Mouse (Mus musculus) thymus, postnatal 0 days (tissue): ENCODE results near the gene Aim2. TPM values are rescaled to one million over a fixed set of nuclear protein-coding genes. Genes with fewer than 3 reads are reported as not detected.

Experiments
- DNase-seq: peaks from one replicate; pipeline ENCODE4 v3.0.0-alpha.2; 2015; ENCODE audit warnings: low spot score
- polyA plus RNA-seq: library from polyadenylated mRNA; unstranded; fragments of >200 nt; fragmentation: Nextera tagmentation; extraction: Ambion mirVana; gene quantifications from 2 replicates; pipeline ENCODE4 v1.2.1, GENCODE M21; 2015

Aim2 gene
- polyA plus RNA-seq, 1 experiment from 2014 or later = 12.0 TPM

- no peak for DNase-seq
Measured at GRCm38 (mm10) chr1:173345112-173345511, 5.6 kb upstream of the Aim2 start.

GRCm38 (mm10) chr1:173348527-173348926 lies 2.2 kb upstream of the Aim2 start:
- no peak for DNase-seq

- no peak for DNase-seq
Measured at GRCm38 (mm10) chr1:173349192-173349591, 1.5 kb upstream of the Aim2 start.

- no peak for DNase-seq
Measured at GRCm38 (mm10) chr1:173349946-173350345, 733 bp upstream of the Aim2 start.

GRCm38 (mm10) chr1:173355107-173355846 lies 4.6 kb downstream of the Aim2 start:
- DNase-seq = no peak

DNA sequence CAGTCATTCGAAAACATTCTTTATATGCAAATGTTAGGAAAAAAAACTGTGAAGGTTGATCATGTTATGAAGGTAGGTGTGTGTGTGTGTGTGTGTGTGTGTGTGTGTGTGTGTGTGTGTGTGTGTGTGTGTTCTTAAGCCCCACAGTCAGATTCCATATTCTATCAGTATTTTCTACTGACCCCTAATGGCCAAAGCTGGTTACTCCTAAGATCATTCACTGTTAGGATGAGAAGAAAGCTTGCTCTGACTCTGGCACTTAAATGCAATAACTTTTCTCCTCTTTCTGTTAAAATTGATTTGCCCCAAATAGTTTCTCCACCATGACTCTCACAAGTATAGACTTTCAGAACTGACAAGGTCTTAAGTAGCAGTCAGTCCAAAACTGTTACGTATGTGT lies 6.0 kb downstream of the Aim2 start:
- no peak for DNase-seq

DNA sequence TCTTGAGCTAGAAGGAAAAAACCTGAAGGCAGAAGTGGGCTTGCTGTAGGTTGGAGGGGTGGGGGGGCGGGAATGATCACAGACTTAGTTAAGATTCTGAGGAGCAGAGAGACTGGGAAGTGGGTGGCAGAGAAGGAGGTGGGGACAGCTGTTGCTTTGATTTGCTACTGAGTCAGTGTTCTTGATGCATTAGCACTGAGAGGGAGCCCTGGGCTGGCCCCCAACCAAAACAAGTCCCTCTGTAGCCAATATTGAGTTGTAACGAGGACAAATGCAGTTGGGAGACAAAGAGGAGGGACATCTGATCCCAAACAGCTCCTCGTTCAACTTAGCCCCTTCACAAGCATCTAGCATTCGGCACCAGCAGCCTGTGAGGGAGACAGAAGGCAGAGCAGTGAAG lies 7.1 kb downstream of the Aim2 start:
- DNase-seq = no peak

DNA sequence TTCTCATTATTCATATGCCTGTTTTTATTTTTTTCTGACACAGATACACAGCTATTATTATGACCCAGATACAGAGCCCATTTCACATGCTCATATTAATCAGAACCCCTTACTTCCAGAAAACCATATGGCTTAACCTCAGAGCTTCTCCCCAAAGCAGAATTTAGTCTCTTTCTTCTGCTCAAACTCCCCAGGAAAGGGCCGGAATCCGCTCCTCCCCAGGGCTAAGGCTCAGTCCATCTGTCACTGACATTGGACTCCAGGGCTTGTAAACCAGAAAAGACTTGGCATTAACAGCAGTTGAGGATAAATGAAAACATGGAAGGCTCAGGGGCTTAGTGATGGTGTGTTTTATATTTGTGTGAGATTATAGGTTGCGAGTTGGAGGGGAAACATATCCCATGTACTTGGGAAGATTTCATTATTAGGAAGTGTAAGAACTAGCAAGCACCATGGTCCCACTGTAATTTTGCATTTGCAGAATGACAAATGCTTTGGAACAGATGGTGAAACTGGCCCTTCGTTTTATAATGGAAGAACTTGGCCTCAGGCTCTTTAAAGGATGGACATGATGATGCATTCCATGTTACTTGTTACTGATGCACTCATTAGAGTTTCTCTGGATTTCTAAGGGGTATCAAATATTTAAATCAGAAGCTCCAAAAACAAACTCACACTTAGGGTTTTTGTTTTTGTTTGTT lies 9.1 kb downstream of the Aim2 start:
- no peak for DNase-seq

GRCm38 (mm10) chr1:173361651-173362050 lies 11.0 kb downstream of the Aim2 start:
- DNase-seq = peak; percentile 46

- DNase-seq = no peak
Measured at GRCm38 (mm10) chr1:173363436-173363835, 12.8 kb downstream of the Aim2 start.

- DNase-seq = no peak
Measured at GRCm38 (mm10) chr1:173364125-173364800, 13.6 kb downstream of the Aim2 start.

DNA sequence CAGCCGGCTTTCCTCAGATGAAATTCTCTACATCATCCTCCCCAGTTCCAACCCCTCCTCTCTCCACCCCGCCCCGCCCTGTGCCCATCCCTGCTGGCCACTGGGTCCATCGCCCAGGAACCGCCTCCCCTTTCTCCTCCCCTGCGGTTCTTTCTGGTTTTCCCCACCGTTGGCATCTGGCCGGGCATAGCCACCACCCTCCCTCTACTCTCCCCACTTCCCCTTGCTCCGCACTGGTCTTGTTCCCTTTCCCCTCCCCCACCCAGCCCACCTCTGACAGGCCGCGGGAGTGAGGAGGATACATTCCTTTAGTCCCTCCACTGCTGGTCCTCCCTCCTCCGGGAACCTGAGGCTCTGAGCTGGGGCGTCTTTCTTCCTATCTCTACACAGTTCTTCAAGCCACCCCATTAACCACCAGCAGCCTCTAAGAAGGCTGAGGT lies 15.3 kb downstream of the Aim2 start:
- no peak for DNase-seq

GRCm38 (mm10) chr1:173366701-173367355 lies 16.1 kb downstream of the Aim2 start:
- DNase-seq = no peak

DNA sequence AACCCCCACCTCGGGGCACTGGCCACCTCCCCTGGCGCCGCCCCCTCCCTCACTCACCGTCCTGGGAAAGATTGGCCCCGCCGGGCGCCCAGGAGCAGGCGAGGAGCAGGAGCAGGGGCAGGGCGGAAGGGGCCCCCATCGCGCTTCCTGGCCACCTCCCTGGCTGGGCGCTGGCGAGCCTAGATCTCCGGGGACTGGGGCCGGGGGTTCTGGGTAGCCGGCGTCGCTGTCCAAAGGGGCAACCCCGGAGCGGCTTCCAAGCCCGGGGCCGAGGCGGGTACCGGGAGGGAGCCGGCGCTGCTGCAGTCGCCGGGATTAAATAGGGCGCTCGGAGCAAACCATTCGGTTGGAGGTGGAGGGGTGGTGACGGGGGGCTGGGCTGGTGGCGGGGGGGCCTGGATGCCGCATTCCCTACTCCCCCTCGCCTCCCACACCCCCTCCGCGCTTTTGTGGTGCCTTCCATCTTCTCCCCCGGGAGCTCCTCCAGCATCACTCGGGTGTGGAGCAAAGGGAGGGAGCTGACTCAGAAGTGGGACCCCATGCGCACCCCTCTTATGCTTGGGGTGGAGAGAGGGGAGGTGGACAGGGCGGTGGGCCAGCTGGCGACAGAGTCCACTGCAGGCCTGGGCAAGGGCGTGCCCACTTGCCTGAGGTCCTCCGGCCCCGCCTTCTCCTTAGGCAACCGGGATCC lies 16.8 kb downstream of the Aim2 start, which contains the start of gene Cadm3:
Gene Cadm3 (minus strand): TSS at position 340 of the 691 bp plus-strand sequence.
- no peak for DNase-seq

DNA sequence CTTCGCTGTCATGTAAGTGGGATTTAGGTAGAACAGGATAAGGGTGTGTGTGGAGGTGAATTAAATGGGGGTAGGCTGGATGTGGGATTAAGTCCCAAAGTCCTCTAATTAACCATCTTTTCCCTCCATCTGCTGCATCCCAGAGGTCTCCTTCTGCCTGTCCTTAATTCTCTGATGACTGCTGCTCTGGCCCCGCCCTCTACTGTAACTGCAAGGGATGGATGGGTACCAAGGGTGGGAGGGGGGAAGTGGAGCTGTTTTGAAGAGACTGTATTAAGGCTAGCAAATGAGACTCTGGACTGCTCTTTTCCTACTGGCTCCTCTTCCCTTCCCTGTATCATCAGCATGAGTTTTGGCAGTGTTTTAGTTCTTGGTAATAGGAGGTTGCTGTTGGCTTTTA lies 18.9 kb downstream of the Aim2 start:
- no peak for DNase-seq

- no peak for DNase-seq
Measured at GRCm38 (mm10) chr1:173370456-173370855, 19.8 kb downstream of the Aim2 start.

DNA sequence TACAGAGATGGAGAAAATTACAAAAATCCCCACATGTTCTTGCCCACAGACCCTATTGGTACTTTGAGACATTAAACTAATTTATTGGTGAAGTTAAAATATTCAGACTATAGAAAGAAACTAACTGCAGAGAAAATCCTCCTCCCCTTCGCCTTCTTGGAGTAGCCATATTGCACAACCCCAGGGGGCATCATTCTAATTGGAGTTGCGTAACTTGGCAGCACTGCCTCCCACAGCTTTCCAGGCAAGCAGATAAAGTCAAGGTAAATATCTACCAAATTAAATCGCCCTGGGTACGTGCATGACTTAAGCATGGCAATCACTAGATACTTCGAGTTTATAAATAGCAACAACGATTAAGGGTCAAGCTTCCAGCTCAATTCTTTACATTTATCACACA lies 20.9 kb downstream of the Aim2 start:
- no peak for DNase-seq

DNA sequence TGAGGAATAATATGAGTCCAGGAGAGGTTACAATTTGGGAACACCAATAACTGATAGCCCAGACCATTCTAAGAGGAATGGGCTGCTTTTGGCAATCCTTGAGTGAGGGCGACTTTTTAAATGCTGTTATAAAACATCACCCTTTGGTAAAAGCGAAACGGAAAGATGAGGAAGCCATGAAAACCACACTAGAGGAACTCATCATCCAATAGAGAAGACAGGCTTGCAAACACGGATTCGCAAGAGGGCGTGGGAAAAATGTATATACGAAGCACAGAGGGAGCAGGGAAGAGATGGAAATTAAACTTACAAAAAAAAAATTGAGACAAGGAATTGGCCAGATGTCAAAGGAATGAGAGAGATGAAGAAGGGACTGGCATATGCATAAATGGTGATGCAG lies 23.3 kb downstream of the Aim2 start:
- DNase-seq = no peak

DNA sequence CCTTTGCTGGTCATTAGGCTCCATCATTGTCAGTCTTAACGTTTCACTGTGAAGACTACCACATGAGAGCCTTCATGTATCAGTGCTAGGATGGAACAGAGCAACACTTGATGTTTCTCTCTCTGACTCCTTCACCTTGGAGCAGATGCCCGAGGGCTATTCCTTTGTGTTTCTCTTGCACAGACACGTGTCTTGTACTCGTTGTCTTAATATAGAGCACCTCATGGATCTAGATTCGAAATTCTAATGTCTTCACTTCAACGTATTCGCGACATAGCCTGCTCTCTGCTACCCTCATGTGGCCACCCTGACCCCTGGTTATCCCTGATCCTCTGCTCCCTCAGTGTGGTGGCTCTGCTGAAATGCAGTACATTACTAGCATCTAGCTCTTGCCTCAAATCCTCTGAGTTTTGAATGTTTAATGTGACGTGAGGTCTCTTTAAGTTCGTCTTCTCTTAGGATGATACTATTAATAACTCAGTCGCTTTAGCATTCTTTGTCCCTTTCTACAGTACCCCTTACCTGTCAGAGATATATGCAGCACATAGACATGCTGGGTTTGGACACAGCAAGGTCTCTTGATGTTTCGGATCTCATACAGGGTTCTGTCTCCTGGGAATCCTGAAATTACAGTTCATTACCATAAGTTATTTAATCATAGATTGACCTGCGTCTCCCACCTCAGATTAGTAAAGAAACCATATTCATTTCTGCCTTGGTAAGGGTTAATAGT lies 26.9 kb downstream of the Aim2 start:
- no peak for DNase-seq

DNA sequence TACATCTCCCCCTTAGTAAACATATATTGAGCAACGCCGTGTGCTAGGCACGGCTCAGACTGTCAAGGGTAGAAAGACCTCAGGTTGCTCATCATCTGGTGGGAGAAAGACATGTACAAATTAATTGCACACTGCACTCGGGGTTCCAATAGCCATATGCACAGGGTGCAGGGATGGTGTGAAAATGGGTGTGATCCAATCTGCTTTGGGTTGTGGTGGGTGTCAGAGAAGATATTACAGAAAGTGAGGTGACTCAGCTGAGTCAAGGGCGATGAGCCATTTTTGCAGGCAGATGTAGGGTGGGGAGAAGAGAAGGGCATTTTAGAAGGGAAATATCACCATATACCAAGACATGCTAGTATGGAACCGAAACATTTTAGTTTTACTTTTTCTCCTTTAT lies 30.8 kb downstream of the Aim2 start:
- no peak for DNase-seq
